Mouse (Mus musculus): ENCODE data around the gene Fabp3.

GRCm38 (mm10) chr4:130297123-130297529 is 11.3 kb upstream of the Fabp3 start:
- TF ChIP-seq CTCF (IDR thresholded peaks at IDR 0.05; ENCODE audit: borderline replicate concordance, control insufficient read depth, extremely low read depth, insufficient read depth, low read length, poor library complexity): peak; percentile 56; the same call in 1 of the 2 replicates
- TF ChIP-seq POLR2A (IDR thresholded peaks at IDR 0.05; ENCODE audit: control insufficient read depth, extremely low read depth, insufficient read depth, low read length, poor library complexity): no peak
